Mouse (Mus musculus) lung, postnatal 4 days (tissue): Measurements from ENCODE around the gene Med26.
A peak's percentile ranks its signal among the peaks of the same experiment; 100 is the strongest.

ENCODE experiments used
- DNase-seq, 2 experiments: peaks; one replicate each; pipeline ENCODE4 v3.0.0; 2021

Med26 gene

DNA sequence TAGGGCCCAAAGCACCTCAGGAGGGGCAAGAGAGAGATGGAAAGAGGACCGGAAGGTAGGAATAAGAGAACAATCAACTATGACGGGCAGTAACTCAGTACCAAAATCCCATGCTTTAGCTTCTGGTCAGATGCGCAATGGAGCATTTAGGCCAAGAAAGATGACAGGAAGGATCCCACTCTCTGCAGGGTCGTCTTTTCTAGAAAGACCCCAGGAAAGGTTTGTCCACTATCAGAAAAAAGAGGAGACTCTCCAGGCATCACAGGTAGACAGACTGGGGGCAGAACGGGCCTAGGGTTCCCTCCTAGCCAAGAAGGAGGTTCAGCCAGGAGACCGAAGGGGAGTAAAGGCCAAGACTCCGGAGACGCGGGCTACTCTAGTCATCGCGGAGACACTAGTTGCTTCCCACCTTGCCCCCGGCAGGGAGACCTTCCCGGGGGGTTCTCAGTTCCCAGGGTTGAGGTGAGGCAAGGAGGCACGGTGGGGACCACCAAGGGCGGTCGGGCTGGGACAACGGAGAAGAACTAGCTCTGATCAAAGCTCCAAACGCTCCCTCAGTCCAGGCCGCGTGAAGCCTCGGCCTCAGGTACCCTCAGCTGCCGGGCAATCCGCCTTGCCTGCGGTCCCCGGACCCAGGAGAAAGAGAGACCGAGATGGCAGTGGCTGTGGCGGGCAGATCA lies 808 bp downstream of the Med26 start:
- DNase-seq: peak in 1 of 2 experiments; percentile 42

DNA sequence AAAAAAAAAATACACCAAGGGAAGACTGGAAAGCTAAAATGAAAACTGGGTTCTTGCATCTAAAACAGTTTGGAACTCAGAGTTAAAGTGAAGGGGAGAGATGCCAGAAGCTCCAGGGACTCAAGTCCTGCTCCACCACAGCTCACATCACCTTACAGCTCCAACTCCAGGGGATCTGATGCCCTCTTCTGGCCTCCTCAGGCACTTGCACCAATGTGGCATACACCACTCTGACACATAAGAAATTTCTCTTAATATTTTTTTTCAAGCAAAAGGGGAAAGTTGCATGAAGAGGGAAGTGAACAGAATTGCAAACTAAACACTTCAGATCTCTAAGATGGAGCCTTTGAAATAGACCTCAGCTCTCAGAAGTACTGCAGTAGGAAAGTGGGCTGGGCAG lies 8.8 kb downstream of the Med26 start:
- no peak for DNase-seq

GRCm38 (mm10) chr8:72534888-72535287 lies 13.2 kb downstream of the Med26 start:
- DNase-seq: no peak

- no peak for DNase-seq
These were observed 16.0 kb downstream of the Med26 start for GRCm38 (mm10) chr8:72532103-72532502.

DNA sequence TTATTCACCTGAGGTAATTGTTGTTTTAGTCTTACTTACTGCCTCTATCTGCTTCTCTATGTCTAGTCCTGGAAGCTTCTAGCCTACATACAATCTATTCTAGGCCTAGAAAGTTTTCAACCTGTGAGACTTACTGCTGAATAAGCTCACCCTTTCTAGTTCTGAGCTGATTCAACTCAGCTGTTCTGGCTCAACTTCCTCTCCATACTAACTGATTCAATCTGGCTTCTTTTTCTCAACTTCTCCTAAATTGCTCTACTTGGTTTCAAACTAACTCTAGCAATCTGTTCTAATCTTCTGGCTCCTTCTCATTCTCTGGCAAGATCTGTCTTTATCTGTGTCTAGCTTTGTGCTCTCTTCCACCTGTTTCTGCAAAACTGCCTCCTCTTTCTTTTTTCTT lies 26.2 kb downstream of the Med26 start:
- DNase-seq: no peak

GRCm38 (mm10) chr8:72517421-72517988 lies 30.6 kb downstream of the Med26 start:
- DNase-seq: no peak

GRCm38 (mm10) chr8:72513158-72513557 lies 34.9 kb downstream of the Med26 start:
- DNase-seq: peak in 1 of 2 experiments; percentile 57

DNA sequence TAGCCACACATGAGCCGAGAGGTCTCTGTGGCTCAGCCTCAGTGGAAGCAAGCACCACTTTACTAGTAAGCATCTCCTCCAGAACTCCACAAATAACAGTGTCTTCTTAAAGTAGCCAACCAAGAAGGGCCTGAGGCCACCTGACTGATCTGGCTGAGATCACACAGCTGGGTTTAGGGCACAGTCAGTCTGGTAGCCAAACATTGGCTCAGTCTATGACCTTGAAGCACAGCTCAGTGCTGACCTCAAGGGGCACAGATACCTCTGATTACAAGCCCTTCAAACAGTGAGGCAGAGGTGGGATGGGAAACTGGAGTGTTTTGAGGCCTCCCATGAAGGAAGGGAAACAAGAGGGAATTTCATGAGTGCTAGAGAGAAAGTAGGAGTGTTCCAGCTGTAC lies 35.4 kb downstream of the Med26 start:
- DNase-seq: no peak

DNA sequence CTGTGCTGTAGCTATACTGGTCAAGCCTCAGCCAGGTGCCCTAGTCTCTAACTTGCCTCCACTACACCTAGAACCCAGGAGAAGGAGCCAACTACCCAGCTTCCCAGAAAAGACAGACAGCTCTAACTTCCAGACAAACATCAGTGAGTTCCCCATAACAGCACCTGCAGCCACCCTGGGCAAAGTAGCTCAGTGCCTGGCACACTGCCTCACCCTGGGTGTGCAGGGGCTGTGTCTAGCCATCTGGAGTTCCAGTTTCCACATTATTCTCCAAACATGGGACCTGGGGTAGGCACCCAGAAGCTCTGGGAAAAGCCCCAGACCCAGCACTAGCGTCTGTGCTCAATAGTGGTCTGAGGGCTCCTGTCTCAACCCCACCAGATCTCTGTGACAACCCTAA lies 40.6 kb downstream of the Med26 start:
- no peak for DNase-seq

- DNase-seq: no peak
These were observed 43.3 kb downstream of the Med26 start for GRCm38 (mm10) chr8:72504637-72505314.

DNA sequence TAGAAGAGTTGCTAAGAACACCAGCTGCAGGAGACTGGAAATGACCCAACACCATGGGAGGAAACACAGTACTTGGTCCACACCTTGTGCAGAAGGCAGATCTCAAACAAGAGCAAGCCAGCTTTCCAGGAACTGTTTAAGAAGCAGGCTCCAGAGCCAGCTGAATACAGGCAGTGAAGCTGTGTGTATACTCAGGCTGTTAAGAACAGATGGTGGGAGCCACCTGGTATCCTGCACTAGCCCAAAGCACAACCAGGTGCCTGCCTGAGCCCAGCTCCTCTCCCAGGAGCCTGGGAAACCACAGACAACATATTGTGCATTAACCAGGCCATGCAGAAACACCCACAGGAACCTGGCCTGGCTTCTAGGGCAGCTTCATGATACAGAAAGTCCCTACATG lies 43.9 kb downstream of the Med26 start:
- DNase-seq: no peak

GRCm38 (mm10) chr8:72500521-72500931 lies 47.5 kb downstream of the Med26 start:
- DNase-seq: no peak

- no peak for DNase-seq
These were observed 48.4 kb downstream of the Med26 start for GRCm38 (mm10) chr8:72499521-72500284.

- no peak for DNase-seq
These were observed 49.5 kb downstream of the Med26 start for GRCm38 (mm10) chr8:72498527-72498926.

GRCm38 (mm10) chr8:72497911-72498310 lies 50.2 kb downstream of the Med26 start:
- no peak for DNase-seq

GRCm38 (mm10) chr8:72496217-72496616 lies 51.9 kb downstream of the Med26 start:
- DNase-seq: no peak

DNA sequence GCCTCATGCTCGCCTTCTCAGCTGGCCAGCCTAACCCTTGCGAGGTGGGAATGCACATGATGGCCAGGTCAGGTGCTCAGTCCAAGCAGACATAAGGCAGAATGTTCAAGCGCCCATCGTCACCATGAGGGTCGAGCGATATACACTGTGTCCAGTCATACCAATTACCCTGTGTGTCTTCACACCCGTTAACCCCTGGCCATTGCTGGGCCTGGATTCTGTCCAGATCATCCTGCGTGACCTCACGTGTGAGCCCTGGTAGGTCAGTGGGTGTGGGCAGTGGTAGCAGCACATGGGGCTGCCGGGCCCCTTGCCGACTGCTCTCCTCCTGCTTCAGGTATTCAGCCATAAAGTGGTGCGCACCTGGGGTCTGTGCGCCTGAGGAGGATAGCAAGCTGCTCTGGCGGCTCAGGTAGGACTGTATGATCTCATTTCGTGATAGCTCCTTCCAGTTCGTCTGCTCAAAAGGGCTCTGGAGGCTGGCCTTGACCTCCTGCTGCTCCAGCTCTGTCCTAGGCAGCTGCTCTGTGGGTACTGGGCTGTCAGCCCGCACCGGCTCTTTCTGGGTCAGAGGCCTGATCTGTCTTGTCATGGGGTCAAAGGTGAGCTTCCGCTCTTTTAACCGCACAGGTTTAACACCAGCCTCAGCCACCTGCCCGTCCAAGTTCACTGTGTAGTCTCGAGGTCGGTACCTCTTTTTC lies 52.5 kb downstream of the Med26 start:
- DNase-seq: no peak

DNA sequence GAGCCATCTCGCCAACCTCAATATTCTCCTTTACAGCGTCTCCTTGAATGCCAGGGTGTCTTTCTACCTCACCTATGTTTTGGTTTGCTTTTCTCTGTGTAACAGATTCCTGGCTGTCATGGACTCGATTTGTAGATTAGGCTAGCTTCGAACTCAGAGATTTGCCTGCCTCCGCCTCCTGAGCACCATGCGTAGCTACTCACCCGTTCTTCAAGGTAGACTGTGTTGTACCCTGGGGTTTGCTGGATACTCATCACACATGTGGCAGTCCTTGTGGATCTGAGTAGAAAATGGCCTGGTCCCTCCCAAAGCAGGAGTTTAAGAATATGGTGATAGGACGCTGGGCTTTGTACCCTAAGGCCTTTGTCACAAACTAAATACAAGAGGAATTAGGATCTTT lies 54.7 kb downstream of the Med26 start:
- DNase-seq: no peak

DNA sequence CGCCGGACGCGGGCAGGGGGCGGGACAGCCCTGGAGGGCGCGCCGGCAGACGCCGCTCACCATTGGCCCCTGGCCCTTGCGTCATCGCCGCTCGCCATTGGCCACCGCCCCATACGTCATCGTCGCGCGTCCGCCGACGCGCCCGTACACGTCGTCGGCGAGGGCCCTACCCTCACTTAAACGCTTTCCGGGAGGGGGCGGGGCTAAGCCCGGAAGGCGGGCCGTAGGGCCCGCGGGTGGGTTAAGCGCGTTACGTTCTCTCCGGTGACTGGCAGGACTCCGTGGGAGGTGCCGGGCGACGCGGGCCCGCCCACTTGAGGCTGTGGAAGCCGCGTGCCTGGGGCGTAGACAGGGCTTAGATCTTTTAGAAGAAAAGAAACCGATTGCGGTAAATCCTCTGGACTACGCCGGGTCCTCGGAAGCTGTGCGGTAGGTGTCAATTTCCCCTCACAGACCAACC lies 55.4 kb downstream of the Med26 start:
- DNase-seq: peak; percentile 99 to 100

DNA sequence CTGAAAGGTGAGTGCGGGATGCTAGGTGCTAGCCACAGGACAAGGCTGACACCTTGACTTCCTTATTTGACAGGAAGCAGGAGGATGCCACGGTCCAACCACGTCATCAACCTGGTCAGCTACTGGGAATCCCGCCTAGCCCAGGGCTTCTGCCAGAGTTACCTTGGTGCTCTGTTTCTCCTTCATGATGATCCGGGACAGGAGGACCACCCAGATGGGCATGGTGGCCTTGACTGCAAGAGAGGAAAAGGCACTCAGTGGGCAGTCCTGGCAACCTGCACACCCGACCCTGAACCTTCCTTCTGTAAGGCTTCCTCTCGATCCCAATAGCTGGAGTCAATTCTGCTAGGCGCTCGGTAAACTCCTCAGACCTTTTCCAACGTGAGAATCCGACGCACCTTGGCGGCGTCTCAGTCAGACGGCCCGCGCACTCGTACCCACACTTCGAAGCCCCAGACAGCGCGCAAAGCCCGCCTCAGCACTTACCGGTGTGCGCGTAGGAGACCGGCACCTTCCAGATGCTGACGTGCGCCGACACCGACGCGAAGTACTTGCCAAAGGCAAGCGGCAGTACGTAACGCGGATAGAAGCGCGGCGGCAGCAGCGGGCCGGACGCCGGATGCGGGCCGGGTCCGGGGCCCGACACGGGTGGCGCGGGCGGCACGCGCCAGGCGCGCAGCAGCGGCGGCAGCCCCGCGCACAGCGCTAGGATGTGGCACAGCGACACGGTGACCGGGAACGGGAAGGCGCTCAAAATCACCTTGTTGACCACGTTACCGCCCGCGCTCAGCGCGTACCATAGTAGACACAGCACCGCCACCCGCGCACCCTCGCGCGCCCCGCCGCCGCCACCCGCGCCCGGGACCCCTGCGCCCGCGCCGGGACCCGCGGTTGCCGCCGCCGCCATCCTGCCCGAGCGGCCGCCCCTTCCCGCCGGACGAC lies 56.1 kb downstream of the Med26 start, which contains the start of gene Slc35e1:
Slc35e1 (minus strand) TSS at position 935 of the 942 bp plus-strand sequence.
- peak; percentile 46 to 59 for DNase-seq

DNA sequence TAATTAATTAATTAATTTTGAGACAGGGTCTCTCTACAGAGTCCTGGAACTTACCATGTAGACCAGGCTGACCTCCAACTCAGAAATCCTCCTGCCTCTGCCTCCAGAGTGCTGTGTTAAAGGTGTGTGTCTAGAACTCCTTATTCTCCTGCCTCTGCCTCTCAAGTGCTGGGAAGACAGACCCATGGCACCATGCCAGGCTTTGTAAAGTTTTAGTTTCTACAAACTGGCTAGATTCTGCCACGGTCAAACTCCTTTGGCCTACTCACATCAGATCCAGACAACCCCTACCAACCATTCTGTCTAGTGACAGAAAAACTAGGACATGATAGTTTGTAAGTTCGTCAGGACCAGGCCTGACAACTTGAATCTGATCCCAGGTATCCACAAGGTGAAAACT lies 57.1 kb downstream of the Med26 start:
- no peak for DNase-seq

DNA sequence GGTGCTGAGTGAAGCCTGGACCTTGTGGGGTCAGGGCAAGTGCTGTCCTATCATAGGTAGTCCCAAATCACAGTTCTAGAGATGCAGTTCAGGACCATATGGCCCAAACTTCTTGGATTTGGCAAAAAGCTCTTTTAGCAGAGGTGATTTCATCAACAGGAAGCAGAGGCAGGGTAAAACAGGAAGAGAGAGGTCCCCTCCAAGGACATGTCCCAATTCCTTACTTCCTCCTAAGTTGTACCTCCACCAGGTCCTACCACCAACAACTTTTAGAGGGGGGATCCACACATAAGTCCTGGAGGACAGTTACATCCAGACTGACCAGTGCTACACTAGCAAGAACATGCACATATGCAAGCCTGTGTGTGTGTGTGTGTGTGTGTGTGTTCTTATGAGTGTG lies 61.1 kb downstream of the Med26 start:
- DNase-seq: no peak
